Mouse (Mus musculus): ENCODE results near the gene Il31. TPM values are rescaled to one million over a fixed set of nuclear protein-coding genes. Genes with fewer than 3 reads are reported as not detected.

The Il31 gene
- polyA plus RNA-seq, 1 experiment from 2014 or later: not detected

DNA sequence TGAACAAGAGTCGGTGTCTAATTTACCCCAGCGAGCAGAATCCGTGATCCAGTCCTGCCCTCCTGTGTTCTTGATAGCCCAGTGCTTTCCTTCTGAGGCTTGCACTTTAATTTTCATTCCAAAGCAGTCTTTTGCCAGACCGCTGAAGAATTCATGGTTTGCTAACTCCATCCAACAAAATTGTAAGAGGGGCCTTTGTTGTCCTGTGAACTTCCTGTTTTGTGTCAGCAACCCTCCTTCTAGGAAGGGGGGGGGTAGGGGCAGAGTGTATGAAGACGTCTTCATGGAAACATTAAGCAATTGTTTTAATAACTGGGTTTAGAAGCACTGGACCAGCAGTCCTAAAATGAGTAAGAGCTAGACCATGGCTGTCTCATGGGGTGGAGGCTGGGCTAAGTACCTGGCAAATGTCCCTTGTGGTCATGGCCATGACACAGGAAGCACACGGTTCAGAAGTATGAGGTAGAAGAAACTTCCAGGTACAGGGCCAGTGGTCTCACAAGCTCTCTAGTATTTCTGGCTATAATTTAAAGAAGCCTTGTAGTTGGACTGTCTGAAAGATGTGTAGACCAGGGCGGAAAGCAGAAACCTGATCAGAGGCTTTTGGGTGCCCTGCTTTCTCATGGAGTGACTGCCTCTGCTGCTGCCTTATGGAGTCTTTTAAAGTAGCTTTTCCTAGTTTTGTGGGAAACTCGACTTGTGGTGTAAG, 53.1 kb downstream of the Il31 start:
- no peaks in the 10 kb centered on the region for H3K27me3 ChIP-seq (replicated peaks)
- H3K9me3 ChIP-seq (replicated peaks): no peaks in the 10 kb centered on the region
- H3K4me1 ChIP-seq (replicated peaks): peaks cover 46% of the 10 kb centered on the region
- no peak overlapping the region for H3K27ac ChIP-seq (ENCODE audit: poor library complexity, severe bottlenecking)
- H3K36me3 ChIP-seq: peaks cover 4% of the 10 kb centered on the region; the same call in 1 of the 2 replicates
- no peak overlapping the region for H3K4me3 ChIP-seq
- 62% methylated on average over 8 of the region's 8 CpGs for WGBS
- no peak overlapping the region for H3K9ac ChIP-seq
- no peak for ATAC-seq (ENCODE audit: insufficient number of reproducible peaks, low FRiP score)
- no peak overlapping the region for H3K4me2 ChIP-seq

DNA sequence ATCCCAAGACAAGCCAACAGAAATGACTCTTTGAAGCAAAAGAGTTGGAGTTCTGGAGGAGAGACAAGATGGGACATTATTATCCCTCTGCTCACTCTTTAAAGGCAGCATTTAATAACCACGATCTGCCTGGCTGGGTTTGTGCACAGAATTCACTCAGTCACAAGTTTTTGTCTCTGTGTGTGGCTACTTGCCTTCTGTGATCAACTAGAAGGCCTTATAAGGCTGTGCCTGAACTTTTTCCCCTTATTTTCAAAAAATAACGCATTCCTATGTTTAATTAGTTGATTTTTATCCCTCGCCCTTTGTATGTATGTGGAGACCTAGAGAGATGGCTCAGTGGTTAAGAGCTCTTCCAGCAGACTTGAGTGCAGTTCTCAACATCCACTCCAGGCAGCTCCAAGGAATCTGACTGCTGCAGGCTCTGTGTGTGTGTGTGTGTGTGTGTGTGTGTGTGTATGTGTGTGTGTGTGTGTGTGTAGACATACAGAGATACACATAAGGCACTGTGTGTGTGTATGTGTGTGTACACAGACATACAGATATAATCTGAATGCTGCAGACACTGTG, 56.9 kb downstream of the Il31 start:
- H3K27ac ChIP-seq (ENCODE audit: poor library complexity, severe bottlenecking): peak overlapping the region; percentile 29
- no peaks in the 10 kb centered on the region for H3K36me3 ChIP-seq
- no peaks in the 10 kb centered on the region for H3K9me3 ChIP-seq (replicated peaks)
- H3K27me3 ChIP-seq (replicated peaks): no peaks in the 10 kb centered on the region
- H3K4me1 ChIP-seq (replicated peaks): peaks cover 32% of the 10 kb centered on the region
- WGBS: 72% methylated on average over 3 of the region's 3 CpGs
- H3K9ac ChIP-seq: no peak overlapping the region
- H3K4me3 ChIP-seq: no peak overlapping the region
- ATAC-seq (ENCODE audit: insufficient number of reproducible peaks, low FRiP score): no peak
- no peak overlapping the region for H3K4me2 ChIP-seq

DNA sequence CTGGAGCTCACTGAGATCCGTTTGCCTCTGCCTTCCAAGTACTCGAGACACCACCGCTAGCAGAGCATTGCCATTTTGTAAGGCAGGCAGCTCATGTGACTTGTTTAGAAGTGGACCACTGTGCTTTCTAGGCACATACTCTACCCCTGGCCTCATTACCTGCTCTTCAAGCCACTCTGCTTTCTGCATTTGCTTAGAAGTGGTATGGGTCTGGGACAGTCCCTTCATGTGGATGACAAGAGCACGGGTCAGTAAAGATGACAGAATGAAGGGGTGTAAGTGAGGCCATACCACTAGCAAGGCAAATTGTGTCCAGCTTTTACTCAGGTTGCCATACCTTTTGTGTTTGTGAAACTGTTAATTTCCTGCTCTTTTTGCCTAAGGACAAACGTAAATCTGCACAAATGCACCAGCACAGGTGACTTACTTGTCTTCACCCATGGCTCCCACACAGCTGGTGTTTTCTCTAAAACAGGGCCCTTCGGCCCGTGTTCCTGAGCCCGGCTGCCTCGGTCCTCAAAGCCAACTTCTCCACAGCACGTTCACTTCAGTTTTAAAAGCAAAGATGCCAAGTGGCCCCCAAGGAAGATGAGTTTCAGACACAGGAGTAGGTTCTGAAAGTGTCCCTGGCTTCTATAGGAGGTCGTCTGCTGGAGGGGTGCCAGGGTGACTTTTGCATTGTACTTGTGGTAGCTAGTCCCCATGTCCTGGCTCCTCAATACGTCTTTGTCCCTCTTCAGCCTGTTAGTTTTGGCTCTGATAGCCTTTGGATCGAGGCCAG, 57.6 kb downstream of the Il31 start:
- Histone ChIP-seq H3K9me3 (replicated peaks) (peaks cover 2% of the 10 kb centered on the region), H3K4me2 (no peak overlapping the region), H3K27ac (ENCODE audit: poor library complexity, severe bottlenecking) (peak overlapping the region; percentile 55; the same call in 1 of the 2 replicates), H3K4me3 (no peak overlapping the region), H3K27me3 (replicated peaks) (no peaks in the 10 kb centered on the region), H3K36me3 (peaks cover 1% of the 10 kb centered on the region), H3K9ac (no peak overlapping the region), H3K4me1 (replicated peaks) (peaks cover 32% of the 10 kb centered on the region)
- WGBS: 68% methylated on average over 13 of the region's 13 CpGs
- ATAC-seq (ENCODE audit: insufficient number of reproducible peaks, low FRiP score): peak; percentile 53; the same call in 1 of the 2 replicates

Small RNA genes lying within 50 kb of the gene (microRNA-seq; reads per million reads assigned to microRNA genes)
- 0.94 reads per million for gene Mir7647

Other genes starting within 250 kb of the Il31 start
- 0.24 and 0.64 TPM in 2 replicates for gene Wdr66, start 237.4 kb downstream of the Il31 start, polyA plus RNA-seq (2016; fragmentation: Nextera tagmentation; extraction: Ambion mirVana)
- 16.3 and 16.6 TPM in 2 replicates for gene Bcl7a, start 145.7 kb downstream of the Il31 start, polyA plus RNA-seq (2016; fragmentation: Nextera tagmentation; extraction: Ambion mirVana)
- gene Mlxip, start 94.7 kb downstream of the Il31 start, polyA plus RNA-seq (2016; fragmentation: Nextera tagmentation; extraction: Ambion mirVana): 14.2 TPM in 2 replicates
- not detected in 2 replicates for gene Lrrc43, start 184 bp downstream of the Il31 start, polyA plus RNA-seq (2016; fragmentation: Nextera tagmentation; extraction: Ambion mirVana)
- gene B3gnt4, start 21.0 kb upstream of the Il31 start, polyA plus RNA-seq (2016; fragmentation: Nextera tagmentation; extraction: Ambion mirVana): 0.18 and 0.27 TPM in 2 replicates
- 90.5 and 94.0 TPM in 2 replicates for gene Diablo, start 34.7 kb upstream of the Il31 start, polyA plus RNA-seq (2016; fragmentation: Nextera tagmentation; extraction: Ambion mirVana)
- 0.13 and 0.22 TPM in 2 replicates for gene Gm49027, start 36.0 kb upstream of the Il31 start, polyA plus RNA-seq (2016; fragmentation: Nextera tagmentation; extraction: Ambion mirVana)
- gene Vps33a, start 83.5 kb upstream of the Il31 start, polyA plus RNA-seq (2016; fragmentation: Nextera tagmentation; extraction: Ambion mirVana): 20.0 and 23.4 TPM in 2 replicates
- gene Clip1, start 195.1 kb upstream of the Il31 start, polyA plus RNA-seq (2016; fragmentation: Nextera tagmentation; extraction: Ambion mirVana): 62.3 and 65.2 TPM in 2 replicates
- gene Zcchc8, start 231.6 kb upstream of the Il31 start, polyA plus RNA-seq (2016; fragmentation: Nextera tagmentation; extraction: Ambion mirVana): 69.6 and 77.5 TPM in 2 replicates